Mouse (Mus musculus) limb, embryonic 14.5 days (tissue): ENCODE measurements at regions not wholly inside any gene's neighbourhood (a gene's known extent, or its start where the extent isn't known, plus 50 kb on each side); places are given as distances from the start of the nearest gene placed in this dataset.

Experiments used
- ATAC-seq: fragments of 200-750 bp; cut with Nextera tagmentation; 2 replicates; pipeline ENCODE4 v1.8.0; 2017; ENCODE audit warnings: low read depth, moderate number of reproducible peaks, moderate TSS enrichment; ENCODE audit not compliant: low FRiP score
- DNase-seq: peaks from one replicate; pipeline ENCODE4 v3.0.0-alpha.2; 2015; ENCODE audit warnings: low spot score
- H3K27ac ChIP-seq: fragments of 300-500 bp; sonication (generic); replicated peaks from 2 replicates; pipeline ENCODE4 v1.5.1; 2014; ENCODE audit warnings: low read depth, mild to moderate bottlenecking, low read length, moderate library complexity, mixed read lengths
- H3K27me3 ChIP-seq: fragments of 300-500 bp; sonication (generic); 2 replicates; pipeline ENCODE4 v1.6.1; 2014; ENCODE audit warnings: low read length, mixed read lengths; ENCODE audit not compliant: control insufficient read depth, insufficient read depth
- H3K36me3 ChIP-seq: fragments of 300-500 bp; sonication (generic); 2 replicates; pipeline ENCODE4 v1.6.1; 2014; ENCODE audit warnings: mild to moderate bottlenecking, low read length, moderate library complexity, mixed read lengths; ENCODE audit not compliant: control insufficient read depth, insufficient read depth
- H3K4me1 ChIP-seq: fragments of 300-500 bp; sonication (generic); 2 replicates; pipeline ENCODE4 v1.6.1; 2014; ENCODE audit warnings: antibody characterized with exemption, low read length, mixed read lengths; ENCODE audit not compliant: control insufficient read depth, insufficient read depth
- H3K4me2 ChIP-seq: fragments of 300-500 bp; sonication (generic); replicated peaks from 2 replicates; pipeline ENCODE4 v1.6.1; 2014; ENCODE audit warnings: low read depth, mild to moderate bottlenecking, low read length, moderate library complexity; ENCODE audit not compliant: severe bottlenecking
- H3K4me3 ChIP-seq: fragments of 300-500 bp; sonication (generic); replicated peaks from 2 replicates; pipeline ENCODE4 v1.5.1; 2014; ENCODE audit warnings: low read length
- H3K9ac ChIP-seq: fragments of 300-500 bp; sonication (generic); 2 replicates; pipeline ENCODE4 v1.6.1; 2014; ENCODE audit warnings: mild to moderate bottlenecking, low read depth, low read length, moderate library complexity; ENCODE audit not compliant: severe bottlenecking
- H3K9me3 ChIP-seq: fragments of 300-500 bp; sonication (generic); 2 replicates; pipeline ENCODE4 v1.6.1; 2016; ENCODE audit warnings: low read length; ENCODE audit not compliant: control insufficient read depth
- POLR2A ChIP-seq: fragments of 200-500 bp; IDR thresholded peaks from 2 replicates; pipeline ENCODE4 v1.8.0; 2012; ENCODE audit warnings: inconsistent platforms, mild to moderate bottlenecking, moderate library complexity, borderline replicate concordance; ENCODE audit not compliant: insufficient read depth, insufficient read length; ENCODE audit errors: extremely low read depth
- WGBS: fragments of 180-500 bp; shearing (Covaris S2); extraction: QIAGEN DNeasy Blood & Tissue Kit; methylation state at CpG from one replicate; pipeline ENCODE4 v1.1.7; 2014; 5-methylcytosine and 5-hydroxymethylcytosine counted together

DNA sequence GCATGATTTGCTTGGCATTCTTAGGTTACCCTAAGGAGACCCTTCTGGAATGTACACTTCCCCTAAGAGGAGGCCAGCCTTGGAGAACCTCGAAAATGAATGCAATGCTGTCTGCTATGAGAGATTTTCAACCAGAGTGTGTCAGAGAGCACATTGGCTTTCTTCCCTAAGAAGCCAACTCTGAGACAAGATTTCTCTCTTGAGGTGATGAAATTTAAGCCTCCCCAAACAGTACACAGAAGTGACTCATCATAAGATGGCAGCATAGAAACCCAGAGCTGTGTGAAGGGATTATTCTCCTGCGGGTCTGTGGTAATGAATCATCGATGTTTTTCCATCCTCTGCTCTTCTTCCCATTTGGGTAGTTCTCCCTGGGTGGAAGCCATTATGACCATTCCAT, 106.2 kb upstream of the Bank1 start:
- Histone ChIP-seq H3K9ac (no peak overlapping the region), H3K4me2 (no peak overlapping the region), H3K27me3 (no peaks in the 10 kb centered on the region), H3K27ac (no peak overlapping the region), H3K4me1 (no peaks in the 10 kb centered on the region), H3K4me3 (no peak overlapping the region), H3K36me3 (no peaks in the 10 kb centered on the region), H3K9me3 (no peaks in the 10 kb centered on the region)
- WGBS, result 90% methylated on average over 3 of the region's 3 CpGs
- ATAC-seq (no peak), DNase-seq (no peak)
- TF ChIP-seq POLR2A, result no peak

DNA sequence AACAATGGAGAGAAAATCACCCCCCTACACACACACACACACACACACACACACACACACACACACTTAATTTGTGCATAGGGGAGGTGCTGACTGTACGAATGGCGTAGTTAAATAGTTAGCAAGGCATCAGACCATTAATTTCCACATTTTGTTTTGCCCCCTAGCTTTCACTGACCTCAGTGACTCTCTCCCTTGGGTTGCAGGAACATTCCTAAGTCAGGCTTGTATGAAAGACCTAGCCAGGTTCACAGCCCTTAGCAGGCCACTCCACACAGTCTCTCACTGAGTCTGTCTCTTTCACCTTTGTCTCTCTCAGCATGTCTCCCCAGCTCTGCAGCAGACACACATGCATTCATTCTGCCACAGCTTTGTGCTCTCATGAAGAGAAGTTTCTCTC, 101.6 kb upstream of the Bank1 start:
- no peaks in the 10 kb centered on the region for H3K36me3 ChIP-seq
- no peaks in the 10 kb centered on the region for H3K4me1 ChIP-seq
- 72% methylated on average over 2 of the region's 2 CpGs for WGBS
- H3K4me2 ChIP-seq, result no peak overlapping the region
- no peak overlapping the region for H3K9ac ChIP-seq
- DNase-seq (no peak), ATAC-seq (no peak)
- no peaks in the 10 kb centered on the region for H3K27me3 ChIP-seq
- no peaks in the 10 kb centered on the region for H3K9me3 ChIP-seq
- no peak for TF ChIP-seq POLR2A
- H3K27ac ChIP-seq, result no peak overlapping the region
- no peak overlapping the region for H3K4me3 ChIP-seq

DNA sequence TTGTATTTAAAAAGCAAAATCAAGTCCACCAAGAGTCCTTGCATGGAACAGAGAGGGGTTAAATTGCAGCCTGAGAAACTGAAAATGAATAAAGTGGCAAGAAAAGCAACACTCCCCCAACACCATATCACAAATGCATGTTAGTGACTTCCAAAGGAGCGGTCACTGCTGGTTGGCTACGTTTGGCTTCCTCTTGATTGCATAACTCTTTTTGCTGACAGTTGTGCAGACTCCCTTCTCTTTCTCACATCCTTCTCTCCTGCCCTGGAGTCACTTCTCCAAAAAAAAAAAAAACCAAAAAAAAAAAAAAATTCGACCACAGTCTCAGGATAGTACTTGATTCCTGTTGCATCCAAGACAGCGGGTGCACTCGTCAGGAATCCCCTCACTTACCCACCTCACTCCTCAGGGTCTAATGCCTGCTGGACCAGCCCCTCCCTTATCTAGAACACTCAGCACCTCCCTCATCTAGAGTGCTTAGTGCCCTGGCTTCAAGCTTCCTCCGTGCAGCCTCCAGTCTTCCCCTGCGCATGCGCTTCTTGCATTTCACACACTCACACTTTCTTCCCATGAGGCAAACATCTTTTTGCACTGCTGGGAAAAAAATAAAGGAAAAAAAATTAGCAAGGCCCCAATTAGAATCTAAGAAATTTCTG, 100.8 kb upstream of the Bank1 start:
- 76% methylated on average over 8 of the region's 8 CpGs for WGBS
- TF ChIP-seq POLR2A, result no peak
- no peak overlapping the region for H3K27ac ChIP-seq
- no peaks in the 10 kb centered on the region for H3K9me3 ChIP-seq
- no peaks in the 10 kb centered on the region for H3K4me1 ChIP-seq
- ATAC-seq (no peak), DNase-seq (no peak)
- no peak overlapping the region for H3K9ac ChIP-seq
- H3K36me3 ChIP-seq, result no peaks in the 10 kb centered on the region
- H3K27me3 ChIP-seq, result no peaks in the 10 kb centered on the region
- no peak overlapping the region for H3K4me3 ChIP-seq
- H3K4me2 ChIP-seq, result no peak overlapping the region

DNA sequence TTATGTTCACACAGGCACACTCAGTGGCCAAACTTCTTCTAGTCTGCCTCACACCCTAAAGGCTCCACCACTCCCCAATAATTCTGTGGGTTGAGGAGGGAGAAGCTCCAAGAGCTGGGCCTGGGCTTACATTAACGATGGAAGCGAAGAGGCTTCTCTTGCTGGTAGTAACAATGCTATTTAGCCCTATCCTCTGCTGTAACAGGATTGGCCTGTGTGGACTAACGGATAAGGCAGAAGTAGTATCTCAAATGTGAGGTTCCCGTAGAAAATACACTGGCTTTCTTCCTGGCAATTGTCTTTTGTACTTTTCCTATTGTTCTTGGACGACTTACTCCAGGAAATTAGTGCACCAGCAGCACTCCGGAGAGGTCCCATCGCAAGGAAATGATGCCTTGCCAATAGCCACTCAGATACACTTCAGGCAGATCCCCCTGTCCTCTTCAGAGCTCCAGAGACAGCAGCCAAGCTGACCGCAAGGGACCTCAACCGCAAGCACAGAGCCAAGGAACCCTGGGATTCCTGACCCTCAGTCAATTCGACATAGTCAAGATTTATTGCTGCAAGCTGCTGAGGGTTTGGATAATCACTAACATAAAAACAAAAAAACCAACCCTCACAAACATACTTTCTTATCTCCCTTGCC, 96.2 kb upstream of the Bank1 start:
- Histone ChIP-seq H3K4me2 (no peak overlapping the region), H3K4me3 (no peak overlapping the region)
- WGBS, result 85% methylated on average over 10 of the region's 10 CpGs

DNA sequence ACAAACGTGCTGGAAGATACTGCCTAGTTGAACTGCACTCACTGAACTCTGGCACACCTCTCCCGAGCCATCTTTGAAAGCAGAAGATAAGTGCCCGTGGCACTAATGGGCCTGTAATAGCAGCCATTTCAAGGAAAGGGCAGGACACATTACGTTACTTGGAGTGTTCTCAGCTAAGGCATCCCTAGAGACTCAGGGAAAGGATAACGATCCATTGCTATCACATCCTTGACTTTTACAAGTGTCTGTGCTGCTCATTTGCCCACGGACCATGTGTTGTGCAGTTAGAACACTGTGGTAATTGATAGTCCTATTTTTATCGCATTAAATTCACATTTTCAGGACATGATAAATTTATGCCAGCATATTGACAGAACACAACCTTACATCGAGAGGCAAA, 79.7 kb upstream of the Bank1 start:
- Histone ChIP-seq H3K4me1 (no peaks in the 10 kb centered on the region), H3K4me2 (no peak overlapping the region), H3K27me3 (no peaks in the 10 kb centered on the region), H3K9ac (no peak overlapping the region), H3K27ac (no peak overlapping the region), H3K36me3 (no peaks in the 10 kb centered on the region), H3K4me3 (no peak overlapping the region), H3K9me3 (no peaks in the 10 kb centered on the region)
- TF ChIP-seq POLR2A, result no peak
- 64% methylated on average over 8 of the region's 8 CpGs for WGBS
- ATAC-seq (no peak), DNase-seq (no peak)

More for the DNA sequence above, 96.2 kb upstream of the Bank1 start:
- Histone ChIP-seq H3K27ac (no peak overlapping the region), H3K27me3 (no peaks in the 10 kb centered on the region), H3K36me3 (no peaks in the 10 kb centered on the region), H3K4me1 (no peaks in the 10 kb centered on the region), H3K9me3 (no peaks in the 10 kb centered on the region), H3K9ac (no peak overlapping the region)
- DNase-seq, result no peak
- no peak for TF ChIP-seq POLR2A
- no peak for ATAC-seq
